Mouse (Mus musculus) hindbrain, embryonic 14.5 days (tissue): ENCODE results near the gene Ppp6r1. TPM values are rescaled to one million over a fixed set of nuclear protein-coding genes. Genes with fewer than 3 reads are reported as not detected.
"Not testable (repeated sequence)": the region's sequence is repeated elsewhere in the genome, so short reads cannot be mapped to it uniquely, and the experiment has no call there.

ENCODE experiments used
- ATAC-seq: fragments of 200-750 bp; cut with Nextera tagmentation; 2 replicates; pipeline ENCODE4 v1.8.0; 2017; ENCODE audit warnings: moderate number of reproducible peaks, mild to moderate bottlenecking, moderate TSS enrichment, moderate library complexity; ENCODE audit not compliant: low FRiP score
- DNase-seq: peaks from one replicate; pipeline ENCODE4 v3.0.0-alpha.2; 2015; ENCODE audit warnings: low spot score
- H3K27ac ChIP-seq: fragments of 300-500 bp; sonication (generic); 2 replicates; pipeline ENCODE4 v1.5.1; 2014; ENCODE audit warnings: mild to moderate bottlenecking, moderate library complexity
- H3K27me3 ChIP-seq: fragments of 300-500 bp; sonication (generic); 2 replicates; pipeline ENCODE4 v1.6.1; 2014; ENCODE audit warnings: mild to moderate bottlenecking, low read length, mixed read lengths; ENCODE audit not compliant: control insufficient read depth, insufficient read depth
- H3K36me3 ChIP-seq: fragments of 300-500 bp; sonication (generic); replicated peaks from 2 replicates; pipeline ENCODE4 v1.6.1; 2014; ENCODE audit not compliant: control insufficient read depth, insufficient read depth
- H3K4me1 ChIP-seq: fragments of 300-500 bp; sonication (generic); replicated peaks from 2 replicates; pipeline ENCODE4 v1.6.1; 2014; ENCODE audit warnings: antibody characterized with exemption, low read length, mixed read lengths; ENCODE audit not compliant: control insufficient read depth, insufficient read depth
- H3K4me2 ChIP-seq: fragments of 300-500 bp; sonication (generic); replicated peaks from 2 replicates; pipeline ENCODE4 v1.6.1; 2014; ENCODE audit warnings: mild to moderate bottlenecking, moderate library complexity
- H3K4me3 ChIP-seq: fragments of 300-500 bp; sonication (generic); replicated peaks from 2 replicates; pipeline ENCODE4 v1.5.1; 2014; ENCODE audit warnings: mild to moderate bottlenecking, low read length
- H3K9ac ChIP-seq: fragments of 300-500 bp; sonication (generic); 2 replicates; pipeline ENCODE4 v1.6.1; 2014
- H3K9me3 ChIP-seq: fragments of 300-500 bp; sonication (generic); 2 replicates; pipeline ENCODE4 v1.6.1; 2016; ENCODE audit warnings: low read length; ENCODE audit not compliant: control insufficient read depth
- WGBS: fragments of 180-500 bp; shearing (Covaris S2); extraction: QIAGEN DNeasy Blood & Tissue Kit; methylation state at CpG from one replicate; pipeline ENCODE4 v1.1.7; 2014; 5-methylcytosine and 5-hydroxymethylcytosine counted together
- polyA plus RNA-seq: library from polyadenylated mRNA; unstranded; fragments of >200 nt; fragmentation: Nextera tagmentation; extraction: Ambion mirVana; gene quantifications from 2 replicates; pipeline ENCODE4 v1.2.1, GENCODE M21; 2014

Ppp6r1 gene
- polyA plus RNA-seq, 1 experiment from 2014 or later, result 8.4 TPM

- no peak for ATAC-seq
- H3K9me3 ChIP-seq, result no peaks in the 10 kb centered on the region
- no peaks in the 10 kb centered on the region for H3K4me1 ChIP-seq
- no peak overlapping the region for H3K4me3 ChIP-seq
- no peak for DNase-seq
- WGBS, result 64% methylated on average over 8 of the region's 8 CpGs
- no peak overlapping the region for H3K4me2 ChIP-seq
- H3K9ac ChIP-seq, result no peak overlapping the region
- H3K27ac ChIP-seq, result no peak overlapping the region
- no peaks in the 10 kb centered on the region for H3K36me3 ChIP-seq
- no peaks in the 10 kb centered on the region for H3K27me3 ChIP-seq
Measured at GRCm38 (mm10) chr7:4612386-4612785, 46.4 kb downstream of the Ppp6r1 start.

DNA sequence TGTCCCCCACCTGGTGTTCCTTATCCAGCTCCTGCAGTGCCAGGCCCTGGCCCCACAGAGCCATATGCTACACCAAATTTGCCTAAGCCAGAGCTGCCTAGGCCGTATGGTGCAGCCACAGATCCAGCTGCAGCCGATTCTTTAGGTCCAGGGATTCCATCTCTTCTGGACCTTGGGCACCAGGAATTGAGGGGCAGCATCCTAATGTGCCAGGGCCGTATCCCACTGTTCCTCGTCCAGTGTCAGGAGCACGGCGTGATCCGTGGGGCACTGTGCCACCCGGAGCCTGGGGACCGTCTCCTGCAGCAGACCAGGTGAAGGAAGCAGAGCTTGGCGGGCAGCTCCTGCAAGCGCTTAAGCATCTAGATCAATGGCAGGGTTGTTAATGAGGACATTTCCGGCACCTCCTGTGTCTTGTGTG lies 46.9 kb downstream of the Ppp6r1 start:
- Histone ChIP-seq H3K27ac (no peak overlapping the region), H3K4me3 (no peak overlapping the region), H3K27me3 (no peaks in the 10 kb centered on the region), H3K36me3 (no peaks in the 10 kb centered on the region), H3K9me3 (no peaks in the 10 kb centered on the region), H3K4me1 (no peaks in the 10 kb centered on the region), H3K9ac (no peak overlapping the region), H3K4me2 (no peak overlapping the region)
- WGBS, result 85% methylated on average over 12 of the region's 12 CpGs
- DNase-seq (no peak), ATAC-seq (no peak)

- DNase-seq (no peak), ATAC-seq (no peak)
- Histone ChIP-seq H3K27me3 (no peaks in the 10 kb centered on the region), H3K4me3 (no peak overlapping the region), H3K36me3 (no peaks in the 10 kb centered on the region), H3K9ac (no peak overlapping the region), H3K27ac (no peak overlapping the region), H3K4me1 (no peaks in the 10 kb centered on the region), H3K4me2 (no peak overlapping the region), H3K9me3 (no peaks in the 10 kb centered on the region)
- 83% methylated on average over 12 of the region's 12 CpGs for WGBS
Measured at GRCm38 (mm10) chr7:4611511-4611910, 47.3 kb downstream of the Ppp6r1 start.

DNA sequence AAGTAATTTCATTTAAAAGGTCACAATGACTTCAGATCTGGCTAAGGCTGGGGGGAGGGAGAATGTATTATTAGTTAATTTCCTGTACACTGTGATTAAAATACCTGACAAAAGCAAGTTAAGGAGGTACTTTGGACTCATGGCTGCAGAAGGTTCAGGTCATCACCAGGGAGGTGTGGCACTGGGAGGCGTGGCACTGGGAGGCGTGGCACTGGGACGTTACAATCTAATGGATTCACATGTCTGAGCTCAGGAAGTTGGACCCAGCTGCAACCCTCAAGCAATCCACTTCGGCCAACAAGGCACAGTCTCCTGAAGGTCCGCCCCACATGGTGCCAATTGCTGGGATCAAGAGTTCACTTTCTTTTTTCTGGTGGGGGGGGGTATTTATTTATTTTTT lies 50.8 kb downstream of the Ppp6r1 start:
- H3K27me3 ChIP-seq, result no peaks in the 10 kb centered on the region
- H3K36me3 ChIP-seq, result no peaks in the 10 kb centered on the region
- WGBS, result 63% methylated on average over 5 of the region's 5 CpGs
- no peak overlapping the region for H3K4me2 ChIP-seq
- no peaks in the 10 kb centered on the region for H3K9me3 ChIP-seq
- no peak overlapping the region for H3K27ac ChIP-seq
- no peak overlapping the region for H3K4me3 ChIP-seq
- H3K4me1 ChIP-seq, result no peaks in the 10 kb centered on the region
- H3K9ac ChIP-seq, result no peak overlapping the region
- ATAC-seq, result no peak
- DNase-seq, result no peak

GRCm38 (mm10) chr7:4603873-4604272 lies 54.9 kb downstream of the Ppp6r1 start, which contains the start of gene Ptprh:
Gene Ptprh (minus strand): TSS chr7:4604041.
- WGBS, result 87% methylated on average over 6 of the region's 6 CpGs
- Histone ChIP-seq H3K27me3 (no peaks in the 10 kb centered on the region), H3K4me2 (no peak within 1 kb of the TSS), H3K9ac (no peak within 1 kb of the TSS), H3K4me3 (no peak within 1 kb of the TSS), H3K36me3 (no peaks in the 10 kb centered on the region), H3K27ac (no peak within 1 kb of the TSS), H3K9me3 (no peaks in the 10 kb centered on the region), H3K4me1 (no peaks in the 10 kb centered on the region)
- no peak for DNase-seq
- ATAC-seq, result no peak

DNA sequence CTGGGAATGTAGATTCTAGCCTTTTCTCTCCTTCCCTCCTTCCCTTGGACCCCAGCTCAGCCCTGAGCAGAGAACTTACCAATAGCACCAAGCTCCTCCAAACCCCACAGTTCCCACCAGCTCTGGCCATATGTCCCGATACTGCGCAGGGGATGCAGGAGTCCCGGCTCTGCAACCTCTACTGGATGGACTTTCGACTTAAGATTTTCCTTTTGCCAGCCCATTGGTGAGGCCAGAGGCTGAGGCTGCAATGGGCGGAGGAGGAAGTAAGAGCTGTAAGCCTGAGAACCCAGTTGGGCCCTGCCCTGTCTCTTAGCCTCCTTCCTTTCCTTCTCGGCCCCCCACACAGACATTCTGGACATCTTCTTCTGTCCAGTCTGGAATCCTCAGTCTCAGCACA lies 55.9 kb downstream of the Ppp6r1 start:
- ATAC-seq, result no peak

DNA sequence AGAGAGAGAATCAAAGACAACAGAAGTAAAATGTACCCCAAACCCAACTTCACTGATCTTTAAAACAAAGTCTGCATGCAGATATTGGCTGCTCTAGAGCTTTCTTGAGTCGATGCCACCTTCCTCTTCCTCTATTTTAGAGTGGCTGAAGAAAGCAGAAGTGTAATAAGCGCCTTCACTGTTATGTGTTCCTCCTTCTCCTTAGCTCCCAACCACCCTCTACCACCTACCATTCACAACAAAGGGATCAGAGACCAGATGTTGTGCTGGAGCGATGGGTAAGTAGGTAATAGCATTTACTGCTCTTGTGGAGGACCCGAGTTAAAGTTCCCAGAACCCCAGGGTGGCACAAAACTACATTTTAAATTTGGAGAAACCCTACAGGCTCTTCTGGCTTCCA lies 61.8 kb downstream of the Ppp6r1 start:
- not testable (repeated sequence) for H3K27me3 ChIP-seq, H3K4me1 ChIP-seq, H3K27ac ChIP-seq, H3K9me3 ChIP-seq, ATAC-seq, H3K4me3 ChIP-seq, H3K4me2 ChIP-seq, DNase-seq, H3K9ac ChIP-seq, H3K36me3 ChIP-seq
- WGBS, result 73% methylated on average over 4 of the region's 4 CpGs

More for the DNA sequence above, 55.9 kb downstream of the Ppp6r1 start:
- Histone ChIP-seq H3K36me3 (no peaks in the 10 kb centered on the region), H3K27me3 (no peaks in the 10 kb centered on the region), H3K4me1 (no peaks in the 10 kb centered on the region), H3K4me3 (no peak overlapping the region), H3K9me3 (no peaks in the 10 kb centered on the region), H3K27ac (no peak overlapping the region), H3K9ac (no peak overlapping the region), H3K4me2 (no peak overlapping the region)
- DNase-seq, result no peak
- WGBS, result 91% methylated on average over 6 of the region's 6 CpGs

Other genes with a start within 250 kb of the Ppp6r1 start
- gene Rdh13, start 213.4 kb downstream of the Ppp6r1 start, polyA plus RNA-seq, result 41.6 and 45.5 TPM in 2 replicates
- 6.6 and 7.3 TPM in 2 replicates for gene Eps8l1, start 198.3 kb downstream of the Ppp6r1 start, polyA plus RNA-seq
- gene Ppp1r12c, start 157.3 kb downstream of the Ppp6r1 start, polyA plus RNA-seq, result 50.1 and 54.7 TPM in 2 replicates
- 1.8 and 3.9 TPM in 2 replicates for gene Tnnt1, start 142.6 kb downstream of the Ppp6r1 start, polyA plus RNA-seq
- 0.36 and 0.46 TPM in 2 replicates for gene Tnni3, start 134.8 kb downstream of the Ppp6r1 start, polyA plus RNA-seq
- 1.0 and 1.5 TPM in 2 replicates for gene Dnaaf3, start 126.6 kb downstream of the Ppp6r1 start, polyA plus RNA-seq
- 77.0 and 90.9 TPM in 2 replicates for gene Syt5, start 111.5 kb downstream of the Ppp6r1 start, polyA plus RNA-seq
- gene Ptprh, start 55.0 kb downstream of the Ppp6r1 start, polyA plus RNA-seq, result 0.17 and 0.55 TPM in 2 replicates
- 2.0 and 2.7 TPM in 2 replicates for gene Tmem86b, start 27.6 kb downstream of the Ppp6r1 start, polyA plus RNA-seq
- gene Hspbp1, start 26.0 kb upstream of the Ppp6r1 start, polyA plus RNA-seq, result 146 and 154 TPM in 2 replicates
- gene Brsk1, start 31.6 kb upstream of the Ppp6r1 start, polyA plus RNA-seq, result 10.3 and 10.5 TPM in 2 replicates
- gene Tmem150b, start 66.2 kb upstream of the Ppp6r1 start, polyA plus RNA-seq, result 0.12 and 0.24 TPM in 2 replicates
- gene Kmt5c, start 81.1 kb upstream of the Ppp6r1 start, polyA plus RNA-seq, result 44.9 and 53.7 TPM in 2 replicates
- gene Cox6b2, start 94.1 kb upstream of the Ppp6r1 start, polyA plus RNA-seq, result 18.6 and 19.7 TPM in 2 replicates
- not detected in 2 replicates for gene Fam71e2, start 112.3 kb upstream of the Ppp6r1 start, polyA plus RNA-seq
- gene Il11, start 123.8 kb upstream of the Ppp6r1 start, polyA plus RNA-seq, result 0.35 and 0.41 TPM in 2 replicates
- not detected in 2 replicates for gene Tmem190, start 123.9 kb upstream of the Ppp6r1 start, polyA plus RNA-seq
- gene Tmem238, start 130.6 kb upstream of the Ppp6r1 start, polyA plus RNA-seq, result 3.2 and 4.1 TPM in 2 replicates
- gene Rpl28, start 133.9 kb upstream of the Ppp6r1 start, polyA plus RNA-seq, result 175 and 192 TPM in 2 replicates
- gene Ube2s, start 153.6 kb upstream of the Ppp6r1 start, polyA plus RNA-seq, result 285 and 293 TPM in 2 replicates
- 13.1 and 15.6 TPM in 2 replicates for gene Shisa7, start 185.7 kb upstream of the Ppp6r1 start, polyA plus RNA-seq
- 2.8 and 3.7 TPM in 2 replicates for gene Isoc2b, start 211.2 kb upstream of the Ppp6r1 start, polyA plus RNA-seq
- 0.47 and 0.82 TPM in 2 replicates for gene Isoc2a, start 218.1 kb upstream of the Ppp6r1 start, polyA plus RNA-seq
- gene Gm36210, start 247.5 kb upstream of the Ppp6r1 start, polyA plus RNA-seq, result 0.25 and 0.43 TPM in 2 replicates